Mouse (Mus musculus) urinary bladder, postnatal 10 days (tissue): Measurements from ENCODE around the gene Purb.
"Not testable (repeated sequence)": the region's sequence is repeated elsewhere in the genome, so short reads cannot be mapped to it uniquely, and the experiment has no call there.

ENCODE experiments used
- DNase-seq: peaks from one replicate; pipeline ENCODE4 v3.0.0; 2022; ENCODE audit warnings: low spot score

Gene Purb

DNA sequence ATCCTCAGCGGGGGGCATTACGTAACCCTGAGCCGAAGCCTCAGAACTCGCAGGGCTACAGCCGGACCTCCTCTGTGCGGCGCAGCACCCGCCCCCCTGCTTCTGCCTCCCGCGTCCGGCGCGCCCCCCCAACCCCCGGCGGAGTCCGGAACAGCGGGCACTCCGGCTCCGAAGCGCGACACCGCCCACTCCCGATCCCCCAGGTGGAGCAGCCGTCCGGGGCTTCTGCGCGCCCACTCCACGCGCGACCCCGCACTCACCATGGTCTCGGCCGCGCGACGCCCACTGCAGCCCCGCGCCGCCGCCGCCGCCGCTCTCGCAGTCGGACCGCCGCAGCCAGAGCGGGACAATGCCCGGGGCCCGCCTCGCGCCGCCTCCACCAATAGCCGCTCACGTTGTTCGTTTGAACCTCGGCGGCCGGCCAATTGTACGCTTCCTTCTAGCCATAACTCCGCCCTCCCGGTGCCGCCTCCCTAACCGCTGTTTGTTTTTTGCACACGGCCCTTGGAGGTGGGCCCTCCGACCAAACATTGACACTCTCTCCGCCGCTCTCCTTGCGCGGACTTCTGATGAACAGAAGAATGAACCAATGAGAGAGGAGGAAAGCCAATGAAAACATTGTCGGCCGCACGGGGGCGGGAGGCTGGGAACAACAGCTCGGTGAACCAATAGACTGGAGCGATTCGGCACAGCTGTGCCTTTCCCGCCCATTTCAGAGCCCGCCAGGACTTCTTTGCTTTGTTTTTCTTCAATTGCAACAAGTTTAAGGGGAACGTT, 31.5 kb downstream of the Purb start, which contains the start of gene H2afv:
TSS of gene H2afv (minus strand) at position 367 of the 777 bp plus-strand sequence.
- peak; percentile 97 for DNase-seq

- no peak for DNase-seq
These were observed 32.0 kb downstream of the Purb start for GRCm38 (mm10) chr11:6443727-6444076.

GRCm38 (mm10) chr11:6443102-6443501, 32.6 kb downstream of the Purb start:
- no peak for DNase-seq

DNA sequence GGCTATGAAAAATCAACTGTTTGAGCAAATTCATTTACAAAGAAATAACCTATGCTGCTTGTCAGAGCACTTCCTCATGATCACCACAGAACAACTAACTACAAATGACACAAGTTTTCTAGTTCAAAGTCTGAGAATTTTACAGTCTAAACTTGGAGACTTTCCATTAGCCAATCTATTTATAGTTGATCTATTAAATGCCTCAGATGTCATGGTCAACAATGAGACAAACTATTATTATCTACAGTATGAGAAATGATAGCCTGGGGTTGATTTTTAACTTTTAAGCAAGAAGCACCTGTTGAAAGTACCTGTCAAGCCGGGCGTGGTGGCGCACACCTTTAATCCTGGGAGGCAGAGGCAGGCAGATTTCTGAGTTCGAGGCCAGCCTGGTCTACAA, 33.2 kb downstream of the Purb start:
- no peak for DNase-seq

GRCm38 (mm10) chr11:6440171-6440570, 35.5 kb downstream of the Purb start:
- no peak for DNase-seq

GRCm38 (mm10) chr11:6437667-6438066, 38.0 kb downstream of the Purb start:
- no peak for DNase-seq

- no peak for DNase-seq
These were observed 39.3 kb downstream of the Purb start for GRCm38 (mm10) chr11:6436442-6436841.

DNA sequence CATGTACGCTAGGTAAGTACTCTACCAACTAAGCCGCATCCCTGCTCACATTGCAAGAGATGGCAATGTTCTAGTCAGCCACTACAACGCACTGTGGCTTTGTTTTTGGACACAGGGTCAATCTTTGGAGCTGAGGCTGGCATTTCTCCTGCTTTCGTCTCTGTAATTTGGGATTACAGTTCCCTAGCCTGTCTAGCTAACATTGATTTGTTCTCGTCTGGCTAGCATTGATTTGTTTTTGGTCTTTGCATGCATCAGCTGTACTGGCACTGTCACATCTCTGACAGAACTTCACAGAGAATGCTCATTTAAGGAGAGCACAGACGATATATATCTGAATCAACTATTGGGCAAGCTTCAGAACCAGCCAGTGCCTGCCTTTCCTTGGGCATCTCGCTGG, 45.5 kb downstream of the Purb start:
- DNase-seq, result no peak

DNA sequence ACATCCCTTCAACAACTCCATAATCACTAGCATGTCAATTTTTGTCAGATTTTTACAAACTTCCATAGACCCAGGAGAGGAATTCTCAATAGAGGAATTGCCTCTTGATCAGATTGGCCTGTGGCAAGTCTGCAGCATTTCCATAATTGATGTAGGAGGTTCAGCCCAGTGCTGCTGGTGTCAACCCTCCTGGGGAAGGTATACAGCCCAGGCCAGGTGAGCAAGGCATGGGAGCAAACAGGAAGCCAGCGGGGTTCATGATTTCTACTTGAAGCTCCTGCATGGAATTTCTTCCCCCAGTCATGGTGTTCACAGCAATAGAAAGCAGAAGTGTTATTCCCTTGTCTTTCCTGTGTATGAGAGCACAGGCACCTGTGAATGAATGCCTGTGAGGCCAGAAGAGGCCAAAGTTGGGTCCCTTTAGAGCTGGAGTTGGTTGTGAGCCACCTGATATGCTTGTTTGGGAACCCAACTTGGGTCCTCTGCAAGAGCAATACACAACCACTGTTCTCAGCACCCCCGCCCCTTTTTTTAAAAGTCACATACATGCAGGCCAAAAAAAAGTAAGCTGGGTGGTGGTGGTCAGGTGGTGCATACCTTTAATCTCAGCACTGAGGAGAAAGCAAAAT, 54.9 kb downstream of the Purb start:
- no peak for DNase-seq

- DNase-seq, result no peak
These were observed 55.4 kb downstream of the Purb start for GRCm38 (mm10) chr11:6420283-6420703.

DNA sequence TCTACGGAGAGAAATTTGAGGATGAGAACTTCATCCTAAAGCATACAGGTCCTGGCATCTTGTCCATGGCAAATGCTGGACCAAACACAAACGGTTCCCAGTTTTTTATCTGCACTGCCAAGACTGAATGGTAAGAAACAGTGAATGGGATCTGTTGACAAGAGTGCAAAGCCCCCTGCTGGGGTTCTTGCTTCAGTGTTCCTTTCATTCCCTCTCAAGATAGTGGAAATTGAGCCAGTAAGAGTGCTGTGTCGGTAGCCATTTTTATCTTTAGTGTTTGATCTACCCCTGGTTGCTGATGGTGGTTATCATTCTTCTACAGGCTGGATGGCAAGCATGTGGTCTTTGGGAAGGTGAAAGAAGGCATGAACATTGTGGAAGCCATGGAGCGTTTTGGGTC, 56.6 kb downstream of the Purb start:
- DNase-seq, result not testable (repeated sequence)

GRCm38 (mm10) chr11:6418751-6419150, 57.0 kb downstream of the Purb start:
- no peak for DNase-seq
